Mouse (Mus musculus): ENCODE data around the gene Neurod2. TPM values are rescaled to one million over a fixed set of nuclear protein-coding genes. Genes with fewer than 3 reads are reported as not detected.

Neurod2 gene
- polyA plus RNA-seq, 1 experiment from 2014 or later = 5.6 TPM

Other genes with a start within 250 kb of the Neurod2 start
- gene Fbxl20, start 179.2 kb downstream of the Neurod2 start, polyA plus RNA-seq (2015; fragmentation: Nextera tagmentation; extraction: Ambion mirVana) = 25.5 and 30.7 TPM in 2 replicates
- 53.0 and 62.5 TPM in 2 replicates for gene Med1, start 136.4 kb downstream of the Neurod2 start, polyA plus RNA-seq (2015; fragmentation: Nextera tagmentation; extraction: Ambion mirVana)
- 6.9 and 8.3 TPM in 2 replicates for gene Cdk12, start 126.6 kb downstream of the Neurod2 start, polyA plus RNA-seq (2015; fragmentation: Nextera tagmentation; extraction: Ambion mirVana)
- 2.4 and 2.9 TPM in 2 replicates for gene Ppp1r1b, start 18.8 kb upstream of the Neurod2 start, polyA plus RNA-seq (2015; fragmentation: Nextera tagmentation; extraction: Ambion mirVana)
- gene Stard3, start 28.7 kb upstream of the Neurod2 start, polyA plus RNA-seq (2015; fragmentation: Nextera tagmentation; extraction: Ambion mirVana) = 32.9 and 37.0 TPM in 2 replicates
- 0.22 TPM in 1 of 2 replicates, not detected in the other for gene Tcap, start 54.2 kb upstream of the Neurod2 start, polyA plus RNA-seq (2015; fragmentation: Nextera tagmentation; extraction: Ambion mirVana)
- 1.5 and 1.7 TPM in 2 replicates for gene Pnmt, start 56.8 kb upstream of the Neurod2 start, polyA plus RNA-seq (2015; fragmentation: Nextera tagmentation; extraction: Ambion mirVana)
- gene Pgap3, start 70.8 kb upstream of the Neurod2 start, polyA plus RNA-seq (2015; fragmentation: Nextera tagmentation; extraction: Ambion mirVana) = 7.4 and 8.6 TPM in 2 replicates
- gene Erbb2, start 82.8 kb upstream of the Neurod2 start, polyA plus RNA-seq (2015; fragmentation: Nextera tagmentation; extraction: Ambion mirVana) = 5.2 and 5.7 TPM in 2 replicates
- gene Mien1, start 109.3 kb upstream of the Neurod2 start, polyA plus RNA-seq (2015; fragmentation: Nextera tagmentation; extraction: Ambion mirVana) = 252 TPM in 2 replicates
- 0.42 and 0.82 TPM in 2 replicates for gene Grb7, start 116.7 kb upstream of the Neurod2 start, polyA plus RNA-seq (2015; fragmentation: Nextera tagmentation; extraction: Ambion mirVana)
- not detected in 2 replicates for gene Ikzf3, start 216.4 kb upstream of the Neurod2 start, polyA plus RNA-seq (2015; fragmentation: Nextera tagmentation; extraction: Ambion mirVana)
- 0.15 TPM in 1 of 2 replicates, not detected in the other for gene Zpbp2, start 221.4 kb upstream of the Neurod2 start, polyA plus RNA-seq (2015; fragmentation: Nextera tagmentation; extraction: Ambion mirVana)

All from midbrain, embryonic 16.5 days (tissue).